Mouse (Mus musculus) hindbrain, embryonic 15.5 days (tissue): ENCODE measurements around the gene Mamdc4. TPM values are rescaled to one million over a fixed set of nuclear protein-coding genes. Genes with fewer than 3 reads are reported as not detected.

Experiments used
- ATAC-seq: fragments of 200-750 bp; cut with Nextera tagmentation; 2 replicates; pipeline ENCODE4 v1.8.0; 2017; ENCODE audit warnings: low read depth, moderate number of reproducible peaks, moderate TSS enrichment; ENCODE audit not compliant: low FRiP score
- H3K27ac ChIP-seq: fragments of 300-500 bp; sonication (generic); replicated peaks from 2 replicates; pipeline ENCODE4 v1.5.1; 2015; ENCODE audit warnings: mild to moderate bottlenecking, inconsistent platforms
- H3K27me3 ChIP-seq: fragments of 300-500 bp; sonication (generic); 2 replicates; pipeline ENCODE4 v1.6.1; 2015; ENCODE audit warnings: control low read depth, inconsistent platforms
- H3K36me3 ChIP-seq: fragments of 300-500 bp; sonication (generic); 2 replicates; pipeline ENCODE4 v1.6.1; 2015; ENCODE audit warnings: control low read depth, inconsistent platforms
- H3K4me1 ChIP-seq: fragments of 300-500 bp; sonication (generic); replicated peaks from 2 replicates; pipeline ENCODE4 v1.6.1; 2015; ENCODE audit warnings: control low read depth, inconsistent platforms
- H3K4me2 ChIP-seq: fragments of 300-500 bp; sonication (generic); 2 replicates; pipeline ENCODE4 v1.6.1; 2015; ENCODE audit warnings: moderate library complexity, mild to moderate bottlenecking, inconsistent platforms
- H3K4me3 ChIP-seq: fragments of 300-500 bp; sonication (generic); 2 replicates; pipeline ENCODE4 v1.5.1; 2015; ENCODE audit warnings: mild to moderate bottlenecking, inconsistent platforms
- H3K9ac ChIP-seq: fragments of 300-500 bp; sonication (generic); 2 replicates; pipeline ENCODE4 v1.6.1; 2015; ENCODE audit warnings: inconsistent platforms
- H3K9me3 ChIP-seq: fragments of 300-500 bp; sonication (generic); 2 replicates; pipeline ENCODE4 v1.6.1; 2016; ENCODE audit warnings: control low read depth, inconsistent platforms
- WGBS: fragments of 180-500 bp; shearing (Covaris S2); methylation state at CpG from one replicate; pipeline ENCODE4 v1.1.7; 2015; 5-methylcytosine and 5-hydroxymethylcytosine counted together
- polyA plus RNA-seq: library from polyadenylated mRNA; unstranded; fragments of >200 nt; fragmentation: Nextera tagmentation; extraction: Ambion mirVana; gene quantifications from 2 replicates; pipeline ENCODE4 v1.2.1, GENCODE M21; 2015

The Mamdc4 gene
- polyA plus RNA-seq, 1 experiment from 2014 or later = 1.6 TPM

DNA sequence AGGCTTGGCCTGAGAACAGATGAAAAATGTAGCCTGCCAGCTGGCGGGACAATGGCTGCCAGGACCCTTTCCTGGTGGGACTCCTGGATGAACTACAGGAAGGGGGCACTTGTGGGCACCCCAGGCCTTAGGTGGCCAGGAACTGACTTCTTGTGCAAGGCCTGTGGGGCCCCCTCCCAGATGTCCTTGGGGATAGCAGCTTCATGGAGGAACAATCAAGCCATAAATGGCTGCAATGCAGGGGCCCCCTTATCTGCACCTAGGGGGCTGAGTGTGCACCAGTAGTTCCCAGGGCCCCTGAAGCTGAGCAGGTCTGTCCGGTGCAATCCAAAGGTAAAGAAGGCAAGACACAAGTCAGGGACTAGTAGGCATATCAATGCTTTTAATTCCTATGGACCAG is 1.6 kb downstream of the Mamdc4 start:
- Histone ChIP-seq H3K4me1 (peaks cover 35% of the 10 kb centered on the region), H3K9ac (no peak overlapping the region), H3K27ac (no peak overlapping the region), H3K36me3 (peaks cover 7% of the 10 kb centered on the region; the same call in 1 of the 2 replicates), H3K4me2 (peak overlapping the region; percentile 73; the same call in 1 of the 2 replicates), H3K27me3 (peaks cover 22% of the 10 kb centered on the region), H3K9me3 (no peaks in the 10 kb centered on the region), H3K4me3 (no peak overlapping the region)
- no peak for ATAC-seq
- 91% methylated on average over 2 of the region's 2 CpGs for WGBS

DNA sequence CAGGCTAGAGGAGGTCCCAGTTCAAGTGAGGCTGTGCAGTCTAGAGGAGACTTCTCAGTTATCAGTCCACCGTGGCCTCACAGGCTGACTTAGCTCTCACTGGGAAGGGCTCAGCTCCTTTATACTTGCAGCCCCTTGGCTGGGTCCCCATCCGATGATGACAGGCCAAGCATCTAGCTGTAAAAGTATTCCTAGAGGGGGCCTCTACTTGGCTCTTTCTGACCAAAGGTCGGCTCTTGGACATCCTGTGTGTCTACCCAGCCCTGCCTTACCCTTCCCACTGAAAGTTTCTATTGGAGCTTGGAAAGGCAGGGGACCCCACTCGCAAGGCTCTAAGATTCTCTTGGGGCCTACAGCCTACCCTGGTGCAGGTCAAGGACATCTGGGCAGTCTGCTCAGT is 3.4 kb downstream of the Mamdc4 start:
- Histone ChIP-seq H3K4me3 (no peak overlapping the region), H3K27me3 (peaks cover 3% of the 10 kb centered on the region), H3K4me1 (peaks cover 24% of the 10 kb centered on the region), H3K9ac (no peak overlapping the region), H3K4me2 (no peak overlapping the region), H3K9me3 (no peaks in the 10 kb centered on the region), H3K36me3 (peaks cover 3% of the 10 kb centered on the region; the same call in 1 of the 2 replicates), H3K27ac (no peak overlapping the region)
- no peak for ATAC-seq
- WGBS = 93% methylated on average over 4 of the region's 4 CpGs

DNA sequence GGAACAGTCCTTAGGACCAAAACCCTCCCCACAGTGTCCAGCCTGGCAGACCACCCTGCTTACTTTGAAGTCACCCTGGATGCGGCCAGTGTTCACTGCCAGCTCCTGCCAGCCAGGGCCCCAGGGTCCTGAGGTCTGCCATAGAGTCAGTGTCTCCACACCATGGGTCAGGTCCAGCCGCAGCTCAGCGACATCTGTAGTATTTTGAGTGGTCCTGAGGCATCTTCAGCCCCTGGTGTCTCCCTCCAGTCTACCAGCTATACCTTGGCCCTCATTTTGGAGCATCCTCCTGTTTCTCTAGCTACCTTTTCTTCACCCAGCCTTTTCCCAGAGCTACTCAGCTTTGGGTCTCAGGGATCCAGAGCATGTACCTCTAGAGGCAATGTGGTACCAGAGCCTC is 5.3 kb downstream of the Mamdc4 start:
- no peak overlapping the region for H3K4me3 ChIP-seq
- ATAC-seq = no peak
- 97% methylated on average over 3 of the region's 3 CpGs for WGBS
- H3K4me1 ChIP-seq = peaks cover 16% of the 10 kb centered on the region
- H3K36me3 ChIP-seq = peaks cover 3% of the 10 kb centered on the region
- H3K9me3 ChIP-seq = no peaks in the 10 kb centered on the region
- no peak overlapping the region for H3K9ac ChIP-seq
- H3K4me2 ChIP-seq = no peak overlapping the region
- no peaks in the 10 kb centered on the region for H3K27me3 ChIP-seq
- no peak overlapping the region for H3K27ac ChIP-seq

DNA sequence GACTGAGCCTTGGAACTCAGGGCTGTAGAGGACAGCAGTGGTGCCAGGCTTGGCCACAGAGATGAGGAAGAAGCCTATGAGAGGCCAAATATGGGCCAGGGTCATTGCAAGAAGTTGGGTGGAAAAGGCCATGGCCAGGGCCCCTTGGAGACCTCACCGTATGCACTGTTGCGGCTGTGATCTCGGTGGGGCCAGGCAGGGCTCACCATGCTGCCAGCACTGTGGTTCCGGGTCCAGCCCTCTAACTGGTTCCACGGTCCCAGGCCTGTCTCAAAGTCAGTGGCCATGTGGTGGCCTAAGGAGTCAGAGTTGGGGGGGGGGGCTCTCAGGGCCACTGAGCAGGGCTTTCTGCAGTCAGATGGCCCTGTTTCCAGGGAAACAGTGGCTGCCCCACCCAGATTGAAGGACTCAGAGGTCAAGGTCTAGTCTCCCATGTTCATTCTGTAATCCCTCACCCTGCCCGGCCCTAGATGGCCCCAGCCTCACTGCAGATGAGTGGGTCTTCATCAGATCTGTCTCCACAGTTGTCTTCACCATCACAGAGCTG is 6.1 kb downstream of the Mamdc4 start:
- WGBS = 89% methylated on average over 6 of the region's 6 CpGs
- no peaks in the 10 kb centered on the region for H3K27me3 ChIP-seq
- H3K4me1 ChIP-seq = peaks cover 9% of the 10 kb centered on the region
- no peak for ATAC-seq
- no peaks in the 10 kb centered on the region for H3K9me3 ChIP-seq
- no peak overlapping the region for H3K27ac ChIP-seq
- H3K36me3 ChIP-seq = peaks cover 7% of the 10 kb centered on the region
- H3K4me2 ChIP-seq = no peak overlapping the region
- no peak overlapping the region for H3K9ac ChIP-seq
- no peak overlapping the region for H3K4me3 ChIP-seq

DNA sequence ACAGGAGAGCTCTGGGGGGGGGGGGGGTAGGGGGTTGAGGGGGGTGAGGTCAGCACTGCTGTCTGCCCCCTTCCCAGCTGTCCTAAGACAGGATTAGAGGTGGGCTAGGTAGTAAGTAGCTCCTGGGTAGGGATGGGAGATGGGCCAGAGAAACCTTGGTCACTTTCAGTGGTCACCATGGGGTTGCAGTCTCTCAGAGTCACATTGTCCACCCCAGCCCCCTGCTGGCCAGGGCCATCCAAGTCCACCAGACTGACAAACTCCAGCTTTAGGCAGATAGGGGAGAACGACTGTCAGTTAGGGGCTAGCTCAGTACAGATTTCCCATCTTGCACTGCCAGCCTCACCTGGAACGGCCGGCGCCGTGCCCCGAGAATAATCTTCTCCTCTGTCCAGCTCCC is 8.1 kb downstream of the Mamdc4 start:
- ATAC-seq = no peak
- peaks cover 27% of the 10 kb centered on the region for H3K36me3 ChIP-seq
- WGBS = 87% methylated on average over 6 of the region's 6 CpGs
- no peak overlapping the region for H3K27ac ChIP-seq
- H3K4me2 ChIP-seq = no peak overlapping the region
- no peaks in the 10 kb centered on the region for H3K27me3 ChIP-seq
- H3K4me3 ChIP-seq = no peak overlapping the region
- H3K9me3 ChIP-seq = no peaks in the 10 kb centered on the region
- no peak overlapping the region for H3K9ac ChIP-seq
- H3K4me1 ChIP-seq = no peaks in the 10 kb centered on the region

DNA sequence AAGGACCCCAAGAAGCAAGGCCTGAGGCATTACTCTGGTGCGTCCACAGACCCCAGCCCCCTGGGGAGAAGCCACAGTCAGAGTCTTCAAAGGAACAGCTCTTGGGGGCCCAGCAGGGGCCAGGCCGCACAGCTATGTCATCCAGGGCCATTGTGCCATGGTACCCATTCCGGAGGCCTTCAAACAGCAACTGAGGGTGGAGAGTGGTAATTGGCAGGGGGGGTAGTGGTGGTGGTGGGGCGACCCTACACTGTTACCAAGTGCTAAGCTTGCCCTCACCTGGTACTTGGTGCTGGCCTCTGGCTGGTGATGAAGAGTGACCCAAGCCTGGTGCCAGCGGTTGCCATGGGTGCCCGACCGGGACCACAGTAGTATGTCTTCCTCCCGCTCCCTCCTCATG is 8.9 kb downstream of the Mamdc4 start:
- H3K4me1 ChIP-seq = no peaks in the 10 kb centered on the region
- no peaks in the 10 kb centered on the region for H3K27me3 ChIP-seq
- peaks cover 35% of the 10 kb centered on the region for H3K36me3 ChIP-seq
- no peak overlapping the region for H3K4me2 ChIP-seq
- ATAC-seq = peak; percentile 23; the same call in 1 of the 2 replicates
- WGBS = 84% methylated on average over 8 of the region's 8 CpGs
- H3K27ac ChIP-seq = no peak overlapping the region
- H3K9me3 ChIP-seq = no peaks in the 10 kb centered on the region
- no peak overlapping the region for H3K4me3 ChIP-seq
- no peak overlapping the region for H3K9ac ChIP-seq

DNA sequence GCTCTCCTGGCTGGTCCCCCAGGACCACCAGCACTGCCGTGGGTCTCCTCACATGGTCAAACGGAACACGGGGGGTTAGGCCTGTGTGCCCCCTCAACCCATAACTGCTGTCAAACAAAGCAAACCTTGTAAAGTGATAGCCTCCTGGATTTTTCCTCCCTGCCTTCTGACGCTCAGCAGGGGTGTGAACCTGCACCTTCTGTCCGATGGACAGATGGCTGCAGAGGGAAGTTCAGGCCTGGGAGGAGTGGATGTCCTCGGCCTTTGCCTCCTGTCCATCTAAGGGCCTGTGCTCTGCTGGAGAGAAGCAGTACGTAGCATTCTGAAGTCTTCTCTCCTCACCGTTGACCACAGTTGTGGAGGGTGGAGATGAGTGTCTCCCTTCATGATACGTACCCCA is 12.7 kb downstream of the Mamdc4 start:
- ATAC-seq = no peak
- H3K4me2 ChIP-seq = no peak overlapping the region

DNA sequence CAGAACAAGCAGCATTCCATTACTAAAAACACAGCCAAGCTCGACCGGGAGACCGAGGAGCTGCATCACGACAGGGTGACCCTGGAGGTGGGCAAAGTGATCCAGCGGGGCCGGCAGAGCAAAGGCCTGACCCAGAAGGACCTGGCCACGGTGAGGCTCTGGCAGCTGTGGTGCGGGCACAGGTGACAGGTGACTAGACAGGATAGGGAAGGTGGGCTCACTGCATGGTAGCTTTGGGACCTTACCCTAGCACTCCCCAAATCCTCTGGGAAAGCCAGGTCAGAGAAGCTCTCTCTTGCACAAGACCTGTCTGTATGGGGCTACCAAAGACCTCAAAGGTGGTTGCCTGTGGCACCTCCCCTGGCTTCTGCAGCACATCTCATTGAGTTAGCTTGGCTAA is 14.1 kb downstream of the Mamdc4 start:
- Histone ChIP-seq H3K27me3 (no peaks in the 10 kb centered on the region), H3K9ac (no peak overlapping the region), H3K4me3 (no peak overlapping the region), H3K27ac (no peak overlapping the region), H3K4me1 (peaks cover 30% of the 10 kb centered on the region), H3K9me3 (no peaks in the 10 kb centered on the region), H3K4me2 (no peak overlapping the region), H3K36me3 (peaks cover 42% of the 10 kb centered on the region)
- WGBS = 94% methylated on average over 8 of the region's 8 CpGs
- no peak for ATAC-seq

More for the DNA sequence above, 12.7 kb downstream of the Mamdc4 start:
- Histone ChIP-seq H3K9ac (no peak overlapping the region), H3K27ac (no peak overlapping the region), H3K4me3 (no peak overlapping the region), H3K36me3 (peaks cover 42% of the 10 kb centered on the region), H3K9me3 (no peaks in the 10 kb centered on the region), H3K4me1 (peaks cover 23% of the 10 kb centered on the region), H3K27me3 (no peaks in the 10 kb centered on the region)
- 83% methylated on average over 9 of the region's 9 CpGs for WGBS

DNA sequence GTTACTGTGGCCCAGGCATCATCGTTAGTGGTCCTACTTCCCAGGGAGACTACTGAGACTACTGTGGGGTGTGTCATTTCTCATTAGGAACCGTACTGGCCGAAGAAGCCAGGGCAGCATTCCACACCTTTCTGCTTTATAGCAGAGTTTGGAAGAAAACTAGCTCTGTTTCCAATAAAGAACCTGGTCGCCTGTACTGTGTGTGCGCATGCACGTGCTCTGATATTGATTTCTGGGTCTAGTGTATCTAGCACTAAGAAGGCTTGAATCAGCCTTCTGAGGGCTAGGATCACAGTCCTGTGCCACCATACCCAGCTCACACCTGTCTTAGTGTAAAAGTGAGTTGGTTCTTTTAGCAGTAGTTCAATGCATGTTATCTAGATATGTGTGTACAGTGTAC is 15.9 kb downstream of the Mamdc4 start:
- Histone ChIP-seq H3K4me3 (peak overlapping the region; percentile 84), H3K9ac (peak overlapping the region; percentile 92; the same call in 1 of the 2 replicates), H3K27me3 (no peaks in the 10 kb centered on the region), H3K9me3 (no peaks in the 10 kb centered on the region), H3K27ac (no peak overlapping the region), H3K4me1 (peaks cover 30% of the 10 kb centered on the region), H3K4me2 (peak overlapping the region; percentile 88), H3K36me3 (peaks cover 40% of the 10 kb centered on the region)
- ATAC-seq = no peak
- 73% methylated on average over 6 of the region's 6 CpGs for WGBS

DNA sequence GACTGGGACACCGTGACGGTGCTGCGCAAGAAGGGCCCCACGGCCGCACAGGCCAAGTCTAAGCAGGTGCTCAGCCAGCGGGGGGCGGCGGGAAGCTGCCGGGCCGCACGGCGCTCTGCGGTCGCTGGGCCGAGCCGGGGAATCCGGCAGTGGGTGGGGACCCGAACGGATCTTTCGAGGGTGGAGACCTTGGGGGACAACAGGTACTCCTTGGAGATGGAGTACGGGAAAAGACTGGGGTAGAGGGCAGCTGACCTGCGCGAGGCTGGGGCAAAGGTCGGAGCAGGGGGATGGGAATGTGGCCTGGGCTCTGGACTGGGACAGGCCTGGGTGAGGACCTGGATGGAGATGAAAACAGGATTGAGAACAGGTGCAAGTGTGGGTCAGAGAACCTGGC is 16.7 kb downstream of the Mamdc4 start:
- peak; percentile 35; the same call in 1 of the 2 replicates for ATAC-seq
- no peaks in the 10 kb centered on the region for H3K27me3 ChIP-seq
- peak overlapping the region; percentile 88 for H3K4me2 ChIP-seq
- peak overlapping the region; percentile 92 for H3K9ac ChIP-seq
- no peaks in the 10 kb centered on the region for H3K9me3 ChIP-seq
- peaks cover 32% of the 10 kb centered on the region for H3K36me3 ChIP-seq
- 0% methylated on average over 24 of the region's 24 CpGs for WGBS
- H3K27ac ChIP-seq = peak overlapping the region; percentile 79
- H3K4me3 ChIP-seq = peak overlapping the region; percentile 84
- peaks cover 30% of the 10 kb centered on the region for H3K4me1 ChIP-seq

DNA sequence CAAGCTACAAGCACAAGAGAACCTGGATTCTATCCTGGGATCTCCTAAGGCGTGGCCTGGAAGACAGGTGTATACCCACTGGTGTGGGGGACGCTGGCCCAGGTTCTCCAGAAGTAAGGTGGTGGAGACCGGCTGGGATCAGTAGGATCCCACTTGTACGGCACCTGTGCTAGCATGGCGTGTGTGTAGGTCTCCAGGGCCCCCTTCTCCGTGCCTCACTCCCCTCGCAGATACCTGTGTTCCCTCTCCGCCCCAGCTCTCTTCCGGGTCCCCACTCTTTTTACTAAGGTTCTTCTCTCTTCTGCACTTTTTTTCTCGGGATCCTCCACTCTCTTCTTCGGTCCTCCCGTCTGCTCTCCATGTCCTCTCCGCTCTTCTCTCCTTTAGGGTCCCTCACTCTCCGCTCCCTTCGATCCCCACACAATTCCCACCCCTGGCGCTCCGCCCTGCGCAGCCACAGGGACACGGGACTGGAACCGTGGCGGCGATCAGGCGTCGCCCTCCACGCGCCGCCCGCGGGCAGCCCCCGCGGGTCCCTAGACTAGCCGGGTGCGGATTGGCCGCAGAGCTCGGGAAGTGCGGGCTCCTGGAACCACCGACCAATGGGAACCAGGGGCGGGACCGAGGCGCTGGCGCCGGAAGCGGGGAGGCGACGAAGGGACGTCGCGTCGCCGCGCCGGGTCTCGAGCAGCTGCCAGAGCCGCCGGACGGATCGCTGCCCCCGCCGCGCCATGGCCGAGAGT is 17.3 kb downstream of the Mamdc4 start, which contains the start of gene Edf1:
TSS of gene Edf1 (plus strand) at position 627 of the 743 bp plus-strand sequence.
- Histone ChIP-seq H3K27me3 (no peaks in the 10 kb centered on the region), H3K9ac (peak within 1 kb of the TSS; percentile 92), H3K36me3 (peaks cover 26% of the 10 kb centered on the region), H3K4me3 (peak within 1 kb of the TSS; percentile 84), H3K4me2 (peak within 1 kb of the TSS; percentile 88), H3K4me1 (peaks cover 30% of the 10 kb centered on the region), H3K9me3 (no peaks in the 10 kb centered on the region), H3K27ac (peak within 1 kb of the TSS; percentile 79)
- under 1% methylated on average over 61 of the region's 61 CpGs for WGBS
- peak; percentile 98 for ATAC-seq

DNA sequence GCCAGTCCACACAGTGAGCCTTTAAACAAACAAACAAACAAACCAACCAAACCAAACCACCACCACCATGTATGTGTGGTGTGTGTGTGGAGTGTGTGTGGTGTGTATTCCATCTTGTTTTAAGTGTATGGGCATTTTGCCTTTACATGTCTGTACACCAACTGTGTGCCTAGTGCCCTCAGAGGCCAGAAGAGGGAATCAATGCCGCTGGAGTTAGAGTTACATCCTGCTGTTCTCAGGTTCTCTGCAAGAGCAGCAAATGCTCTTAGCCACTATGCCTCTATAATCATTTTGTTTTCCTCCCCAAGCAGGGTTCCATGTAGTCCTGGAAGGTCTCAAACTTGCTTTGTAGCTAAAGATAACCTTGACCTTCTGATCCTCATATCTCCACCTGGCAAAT is 18.3 kb downstream of the Mamdc4 start:
- Histone ChIP-seq H3K4me2 (no peak overlapping the region), H3K9me3 (no peaks in the 10 kb centered on the region), H3K4me1 (peaks cover 30% of the 10 kb centered on the region), H3K36me3 (peaks cover 15% of the 10 kb centered on the region), H3K4me3 (no peak overlapping the region), H3K27ac (no peak overlapping the region), H3K9ac (no peak overlapping the region), H3K27me3 (no peaks in the 10 kb centered on the region)
- WGBS = 38% methylated on average over 1 of the region's 1 CpGs
- no peak for ATAC-seq
